Mouse (Mus musculus) forebrain, embryonic 13.5 days (tissue): ENCODE results near the gene Vamp5. TPM values are rescaled to one million over a fixed set of nuclear protein-coding genes. Genes with fewer than 3 reads are reported as not detected.

Source experiments
- ATAC-seq: fragments of 200-750 bp; cut with Nextera tagmentation; 2 replicates; pipeline ENCODE4 v1.8.0; 2017
- H3K27ac ChIP-seq: fragments of 300-500 bp; sonication (generic); 2 replicates; pipeline ENCODE4 v1.5.1; 2015; ENCODE audit warnings: inconsistent platforms, mild to moderate bottlenecking, moderate library complexity
- H3K27me3 ChIP-seq: fragments of 300-500 bp; sonication (generic); 2 replicates; pipeline ENCODE4 v1.6.1; 2015; ENCODE audit warnings: mild to moderate bottlenecking, inconsistent platforms
- H3K36me3 ChIP-seq: fragments of 300-500 bp; sonication (generic); 2 replicates; pipeline ENCODE4 v1.6.1; 2015; ENCODE audit warnings: mild to moderate bottlenecking, inconsistent platforms; ENCODE audit not compliant: poor library complexity, severe bottlenecking
- H3K4me1 ChIP-seq: fragments of 300-500 bp; sonication (generic); 2 replicates; pipeline ENCODE4 v1.6.1; 2015; ENCODE audit warnings: inconsistent platforms
- H3K4me2 ChIP-seq: fragments of 300-500 bp; sonication (generic); 2 replicates; pipeline ENCODE4 v1.6.1; 2015; ENCODE audit warnings: inconsistent platforms, mild to moderate bottlenecking, moderate library complexity
- H3K4me3 ChIP-seq: fragments of 300-500 bp; sonication (generic); 2 replicates; pipeline ENCODE4 v1.5.1; 2015; ENCODE audit warnings: mild to moderate bottlenecking, inconsistent platforms
- H3K9ac ChIP-seq: fragments of 300-500 bp; sonication (generic); 2 replicates; pipeline ENCODE4 v1.6.1; 2015; ENCODE audit warnings: mild to moderate bottlenecking, inconsistent platforms
- H3K9me3 ChIP-seq: fragments of 300-500 bp; sonication (generic); replicated peaks from 2 replicates; pipeline ENCODE4 v1.6.1; 2016; ENCODE audit warnings: inconsistent platforms
- WGBS: fragments of 180-500 bp; shearing (Covaris S2); methylation state at CpG from one replicate; pipeline ENCODE4 v1.1.7; 2015; 5-methylcytosine and 5-hydroxymethylcytosine counted together
- polyA plus RNA-seq: library from polyadenylated mRNA; unstranded; fragments of >200 nt; fragmentation: Nextera tagmentation; extraction: Ambion mirVana; gene quantifications from 2 replicates; pipeline ENCODE4 v1.2.1, GENCODE M21; 2015

Vamp5 gene
- polyA plus RNA-seq, 1 experiment from 2014 or later, result 10.1 TPM

GRCm38 (mm10) chr6:72373184-72373583, 7.1 kb downstream of the Vamp5 start:
- no peak overlapping the region for H3K27ac ChIP-seq
- no peak overlapping the region for H3K9ac ChIP-seq
- H3K4me1 ChIP-seq, result no peaks in the 10 kb centered on the region
- H3K36me3 ChIP-seq, result no peaks in the 10 kb centered on the region
- H3K9me3 ChIP-seq, result no peaks in the 10 kb centered on the region
- no peak overlapping the region for H3K4me3 ChIP-seq
- no peak for ATAC-seq
- H3K4me2 ChIP-seq, result no peak overlapping the region
- WGBS, result 89% methylated on average over 4 of the region's 4 CpGs
- peaks cover 9% of the 10 kb centered on the region; the same call in 1 of the 2 replicates for H3K27me3 ChIP-seq

GRCm38 (mm10) chr6:72371571-72371970, 8.7 kb downstream of the Vamp5 start:
- Histone ChIP-seq H3K4me1 (no peaks in the 10 kb centered on the region), H3K4me3 (no peak overlapping the region), H3K9ac (no peak overlapping the region), H3K36me3 (no peaks in the 10 kb centered on the region), H3K27me3 (0 out of 2 replicates have a peak, but pooled peaks cover 3% of the 10 kb centered on the region), H3K27ac (no peak overlapping the region), H3K4me2 (no peak overlapping the region), H3K9me3 (no peaks in the 10 kb centered on the region)
- 33% methylated on average over 1 of the region's 1 CpGs for WGBS
- no peak for ATAC-seq

DNA sequence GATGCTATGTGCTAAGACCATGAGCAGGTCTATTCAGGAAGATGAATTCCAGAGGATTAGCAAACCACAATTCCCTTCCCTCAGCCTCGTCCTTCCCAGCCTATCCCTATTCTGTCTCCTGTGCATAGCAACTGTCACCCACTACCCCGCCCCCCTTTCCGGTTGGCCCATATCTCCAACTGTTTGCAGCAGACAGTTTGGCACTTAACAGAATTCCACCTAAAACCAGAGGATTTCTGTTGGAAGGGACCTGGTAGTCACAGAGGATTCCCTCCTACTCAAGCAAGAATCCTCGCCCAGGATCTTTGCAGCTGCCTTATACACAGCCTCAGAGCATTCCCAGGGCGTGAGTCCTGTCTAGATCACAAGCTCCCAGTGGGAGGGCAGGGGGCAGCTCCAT, 9.1 kb downstream of the Vamp5 start:
- ATAC-seq, result no peak

DNA sequence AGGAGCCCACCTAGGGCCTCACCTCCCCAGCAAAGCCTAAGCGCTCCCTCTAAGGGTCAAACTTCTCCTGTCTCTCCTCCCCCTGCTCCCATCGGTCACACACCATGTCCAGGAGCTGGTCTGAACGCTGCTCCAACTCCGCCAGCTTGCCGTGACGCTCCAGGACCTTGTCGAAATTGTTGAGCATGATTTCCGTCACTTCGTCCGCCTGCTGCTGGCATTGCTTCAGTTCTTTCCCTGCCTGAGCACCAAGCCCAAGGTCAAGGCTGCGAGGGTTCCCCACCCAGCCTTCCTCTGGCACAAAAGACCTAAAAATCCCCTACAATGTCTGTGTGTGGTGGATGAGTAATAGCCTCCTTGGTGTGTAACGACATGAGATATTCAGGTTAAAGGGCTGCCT, 10.2 kb downstream of the Vamp5 start:
- no peaks in the 10 kb centered on the region for H3K36me3 ChIP-seq
- H3K4me2 ChIP-seq, result no peak overlapping the region
- WGBS, result 82% methylated on average over 12 of the region's 12 CpGs
- H3K9me3 ChIP-seq, result no peaks in the 10 kb centered on the region
- 0 out of 2 replicates have a peak, but pooled peaks cover 3% of the 10 kb centered on the region for H3K27me3 ChIP-seq
- H3K9ac ChIP-seq, result no peak overlapping the region
- no peak overlapping the region for H3K27ac ChIP-seq
- no peak overlapping the region for H3K4me3 ChIP-seq
- ATAC-seq, result no peak
- H3K4me1 ChIP-seq, result no peaks in the 10 kb centered on the region

More for the DNA sequence above, 9.1 kb downstream of the Vamp5 start:
- Histone ChIP-seq H3K4me3 (no peak overlapping the region), H3K4me2 (no peak overlapping the region), H3K9me3 (no peaks in the 10 kb centered on the region), H3K27me3 (0 out of 2 replicates have a peak, but pooled peaks cover 3% of the 10 kb centered on the region), H3K4me1 (no peaks in the 10 kb centered on the region), H3K27ac (no peak overlapping the region), H3K9ac (no peak overlapping the region), H3K36me3 (no peaks in the 10 kb centered on the region)
- 53% methylated on average over 5 of the region's 5 CpGs for WGBS

DNA sequence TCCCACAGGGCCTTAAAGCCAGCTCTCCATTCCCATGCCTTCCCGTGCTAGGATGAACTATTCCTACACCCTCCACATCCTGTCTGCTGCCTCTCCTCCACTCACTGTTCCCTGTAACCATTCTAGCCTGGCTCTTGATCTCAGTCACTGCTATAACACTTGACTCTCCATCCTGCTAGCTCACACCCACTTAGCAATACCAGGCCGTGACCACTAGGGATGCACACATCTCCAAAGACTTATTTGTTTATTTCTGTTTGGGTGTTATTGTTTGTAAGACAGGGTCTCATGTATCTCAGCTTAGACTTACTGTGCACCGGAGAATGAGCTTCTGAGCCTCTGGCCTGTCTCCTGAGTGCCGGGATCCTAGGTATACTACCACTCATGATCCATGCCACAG, 10.7 kb downstream of the Vamp5 start:
- 81% methylated on average over 4 of the region's 4 CpGs for WGBS
- no peak for ATAC-seq
- Histone ChIP-seq H3K4me2 (no peak overlapping the region), H3K9me3 (no peaks in the 10 kb centered on the region), H3K4me3 (no peak overlapping the region), H3K27me3 (0 out of 2 replicates have a peak, but pooled peaks cover 6% of the 10 kb centered on the region), H3K9ac (no peak overlapping the region), H3K4me1 (no peaks in the 10 kb centered on the region), H3K36me3 (no peaks in the 10 kb centered on the region), H3K27ac (no peak overlapping the region)

GRCm38 (mm10) chr6:72367460-72367974, 12.8 kb downstream of the Vamp5 start:
- no peaks in the 10 kb centered on the region for H3K9me3 ChIP-seq
- no peak for ATAC-seq
- no peak overlapping the region for H3K4me3 ChIP-seq
- H3K9ac ChIP-seq, result no peak overlapping the region
- H3K36me3 ChIP-seq, result no peaks in the 10 kb centered on the region
- H3K4me2 ChIP-seq, result no peak overlapping the region
- H3K27me3 ChIP-seq, result 0 out of 2 replicates have a peak, but pooled peaks cover 2% of the 10 kb centered on the region
- no peaks in the 10 kb centered on the region for H3K4me1 ChIP-seq
- WGBS, result 68% methylated on average over 4 of the region's 4 CpGs
- no peak overlapping the region for H3K27ac ChIP-seq

GRCm38 (mm10) chr6:72366844-72367443, 13.3 kb downstream of the Vamp5 start, which contains the start of gene Rnf181:
Gene Rnf181 (minus strand): TSS chr6:72366956.
- H3K36me3 ChIP-seq, result no peaks in the 10 kb centered on the region
- no peak within 1 kb of the TSS for H3K27ac ChIP-seq
- no peak within 1 kb of the TSS for H3K4me3 ChIP-seq
- no peak for ATAC-seq
- no peaks in the 10 kb centered on the region for H3K9me3 ChIP-seq
- H3K4me2 ChIP-seq, result no peak within 1 kb of the TSS
- 76% methylated on average over 4 of the region's 4 CpGs for WGBS
- H3K9ac ChIP-seq, result no peak within 1 kb of the TSS
- H3K27me3 ChIP-seq, result 0 out of 2 replicates have a peak, but pooled peaks cover 2% of the 10 kb centered on the region
- no peaks in the 10 kb centered on the region for H3K4me1 ChIP-seq

DNA sequence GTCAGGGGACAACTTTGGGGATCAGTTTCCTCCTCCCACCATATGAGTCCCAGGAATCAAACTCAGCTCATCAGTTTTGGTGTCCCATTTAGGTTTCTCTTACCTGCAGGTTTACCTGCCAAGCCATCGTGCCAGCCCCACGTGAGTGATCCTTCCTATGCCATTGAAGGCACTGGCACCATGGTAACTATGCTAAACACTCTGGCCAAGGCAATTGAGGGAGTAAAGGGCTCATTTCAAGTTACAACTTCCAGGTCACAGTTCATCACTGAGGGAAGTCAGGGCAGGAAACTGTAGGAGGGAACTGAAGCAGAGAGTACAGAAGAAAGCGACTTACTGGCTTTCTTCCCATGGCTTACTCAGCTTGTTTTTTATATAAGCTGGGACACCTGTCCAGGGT, 14.0 kb downstream of the Vamp5 start:
- Histone ChIP-seq H3K9me3 (no peaks in the 10 kb centered on the region), H3K4me1 (peaks cover 6% of the 10 kb centered on the region), H3K27ac (no peak overlapping the region), H3K9ac (no peak overlapping the region), H3K4me2 (no peak overlapping the region), H3K27me3 (0 out of 2 replicates have a peak, but pooled peaks cover 2% of the 10 kb centered on the region), H3K4me3 (no peak overlapping the region), H3K36me3 (no peaks in the 10 kb centered on the region)
- ATAC-seq, result no peak
- WGBS, result 68% methylated on average over 3 of the region's 3 CpGs

DNA sequence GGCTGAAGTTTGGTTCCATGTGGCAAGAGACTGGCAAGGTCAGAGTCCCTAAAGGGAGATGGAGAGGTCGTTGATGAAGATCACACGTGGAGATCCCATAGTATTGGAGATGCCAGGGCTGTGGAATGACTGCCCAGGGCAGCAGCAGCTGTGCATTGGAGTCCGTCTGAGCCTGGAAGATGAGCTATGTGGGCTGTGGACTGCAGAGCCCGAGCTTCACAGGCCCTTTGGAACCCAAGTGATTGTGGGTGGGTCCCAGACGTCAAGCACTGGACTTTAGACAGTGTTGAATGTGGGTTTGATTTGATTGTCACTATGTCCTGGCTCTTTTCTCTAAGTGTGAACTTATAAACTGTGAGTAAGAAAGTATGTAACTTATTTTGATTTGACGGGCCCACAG, 15.3 kb downstream of the Vamp5 start:
- Histone ChIP-seq H3K27ac (no peak overlapping the region), H3K27me3 (0 out of 2 replicates have a peak, but pooled peaks cover 2% of the 10 kb centered on the region), H3K4me3 (no peak overlapping the region), H3K4me1 (peaks cover 15% of the 10 kb centered on the region), H3K9ac (no peak overlapping the region), H3K4me2 (no peak overlapping the region), H3K9me3 (no peaks in the 10 kb centered on the region), H3K36me3 (peaks cover 7% of the 10 kb centered on the region)
- 68% methylated on average over 6 of the region's 6 CpGs for WGBS
- no peak for ATAC-seq

DNA sequence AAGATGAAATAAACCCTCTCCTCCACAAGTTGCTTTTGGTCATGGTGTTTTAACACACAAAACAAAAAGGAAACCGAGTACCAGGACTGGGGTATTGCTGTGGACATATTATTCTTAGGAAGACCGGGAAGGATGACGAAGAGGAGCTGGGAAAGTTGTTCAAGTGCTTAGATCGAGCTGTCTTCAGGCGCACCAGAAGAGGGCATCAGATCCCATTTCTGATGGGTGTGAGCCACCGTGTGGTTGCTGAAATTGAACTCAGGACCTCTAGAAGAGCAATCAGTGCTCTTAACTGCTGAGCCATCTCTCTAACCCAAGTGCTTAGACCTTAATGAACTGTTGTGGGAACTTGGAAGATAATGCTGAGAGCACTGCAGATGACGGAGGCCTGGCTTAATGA, 16.3 kb downstream of the Vamp5 start:
- H3K4me1 ChIP-seq, result peaks cover 15% of the 10 kb centered on the region
- no peaks in the 10 kb centered on the region for H3K9me3 ChIP-seq

GRCm38 (mm10) chr6:72362132-72363028, 17.9 kb downstream of the Vamp5 start:
- Histone ChIP-seq H3K9me3 (no peaks in the 10 kb centered on the region), H3K27me3 (0 out of 2 replicates have a peak, but pooled peaks cover 2% of the 10 kb centered on the region), H3K4me1 (peaks cover 15% of the 10 kb centered on the region), H3K9ac (peak overlapping the region; percentile 77), H3K4me2 (peak overlapping the region; percentile 92), H3K4me3 (peak overlapping the region; percentile 82), H3K36me3 (peaks cover 31% of the 10 kb centered on the region), H3K27ac (peak overlapping the region; percentile 59)
- WGBS, result under 1% methylated on average over 42 of the region's 42 CpGs
- peak; percentile 100 for ATAC-seq

More for the DNA sequence above, 16.3 kb downstream of the Vamp5 start:
- Histone ChIP-seq H3K36me3 (peaks cover 16% of the 10 kb centered on the region), H3K27ac (no peak overlapping the region), H3K9ac (no peak overlapping the region), H3K27me3 (0 out of 2 replicates have a peak, but pooled peaks cover 2% of the 10 kb centered on the region), H3K4me2 (no peak overlapping the region), H3K4me3 (no peak overlapping the region)
- WGBS, result 44% methylated on average over 7 of the region's 7 CpGs
- ATAC-seq, result no peak

GRCm38 (mm10) chr6:72361121-72361551, 19.1 kb downstream of the Vamp5 start:
- peaks cover 36% of the 10 kb centered on the region for H3K36me3 ChIP-seq
- H3K4me3 ChIP-seq, result peak overlapping the region; percentile 82
- peak overlapping the region; percentile 92 for H3K4me2 ChIP-seq
- H3K9me3 ChIP-seq, result no peaks in the 10 kb centered on the region
- peaks cover 19% of the 10 kb centered on the region for H3K4me1 ChIP-seq
- H3K27me3 ChIP-seq, result 0 out of 2 replicates have a peak, but pooled peaks cover 2% of the 10 kb centered on the region
- no peak for ATAC-seq
- no peak overlapping the region for H3K27ac ChIP-seq
- peak overlapping the region; percentile 77; the same call in 1 of the 2 replicates for H3K9ac ChIP-seq
- 82% methylated on average over 5 of the region's 5 CpGs for WGBS
